Mouse (Mus musculus): Measurements from ENCODE around the gene Slc8a1.

Slc8a1 gene

GRCm38 (mm10) chr17:81669816-81670691 lies 68.1 kb downstream of the Slc8a1 start:
- DNase-seq (ENCODE audit: low read depth, low spot score): no peak

DNA sequence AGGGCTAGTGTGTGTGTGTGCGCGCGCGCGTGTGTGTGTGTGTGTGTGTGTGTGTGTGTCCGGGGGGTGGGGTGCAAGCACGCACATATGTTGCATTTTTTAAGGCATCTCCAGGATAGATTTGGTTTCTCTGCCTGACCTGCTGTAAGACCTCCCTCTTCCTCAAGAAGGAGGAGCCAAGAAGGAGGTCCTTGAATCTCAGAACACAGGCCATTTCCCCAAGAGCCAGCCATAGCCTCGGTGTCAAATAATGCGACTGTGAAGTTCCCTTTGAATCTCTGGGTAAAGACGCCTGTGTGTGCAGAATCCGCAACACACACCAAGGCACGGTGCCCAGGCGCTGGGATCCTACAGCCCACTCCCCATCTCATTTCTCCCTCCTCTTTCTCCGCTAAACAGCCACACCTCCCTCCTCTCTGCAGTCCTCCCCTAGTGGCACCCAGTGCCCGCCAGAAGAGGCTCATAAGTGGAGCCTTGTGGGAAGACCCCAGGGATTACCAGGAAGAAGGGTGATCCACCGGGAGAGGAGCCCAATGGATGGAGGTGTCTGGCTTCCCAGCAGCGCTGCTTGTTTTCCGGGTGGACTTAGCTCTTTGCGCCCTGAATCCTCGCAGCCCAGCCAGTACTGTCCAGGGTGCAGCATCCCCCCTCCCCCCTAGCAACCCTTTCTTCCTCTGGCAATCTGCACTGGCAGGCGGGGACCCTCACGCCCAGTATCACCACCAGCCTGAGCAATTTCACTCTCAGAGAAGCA lies 68.9 kb downstream of the Slc8a1 start:
- DNase-seq (ENCODE audit: low read depth, low spot score): no peak

- no peak for DNase-seq (ENCODE audit: low read depth, low spot score)
Observed at GRCm38 (mm10) chr17:81668466-81668865, 69.7 kb downstream of the Slc8a1 start.

DNA sequence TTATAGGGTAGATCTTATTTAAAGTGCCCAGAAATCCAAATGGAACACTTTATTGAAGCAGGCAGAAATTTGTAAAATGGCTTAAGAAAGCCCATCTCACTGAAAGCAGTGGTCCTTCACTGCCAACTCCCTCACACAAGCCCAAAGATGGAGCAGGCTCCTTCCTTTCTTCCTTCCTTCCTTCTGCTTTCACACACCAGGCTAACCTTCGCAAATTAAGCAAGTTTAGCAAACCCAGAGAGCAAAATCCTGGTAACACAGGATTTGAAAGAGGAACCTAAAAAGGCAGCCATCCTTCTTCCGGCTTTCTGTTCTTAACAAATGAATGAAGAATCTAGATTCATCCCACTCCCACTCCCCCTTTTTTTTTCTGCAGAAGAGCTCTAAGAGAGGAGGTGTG lies 70.2 kb downstream of the Slc8a1 start:
- no peak for DNase-seq (ENCODE audit: low read depth, low spot score)

DNA sequence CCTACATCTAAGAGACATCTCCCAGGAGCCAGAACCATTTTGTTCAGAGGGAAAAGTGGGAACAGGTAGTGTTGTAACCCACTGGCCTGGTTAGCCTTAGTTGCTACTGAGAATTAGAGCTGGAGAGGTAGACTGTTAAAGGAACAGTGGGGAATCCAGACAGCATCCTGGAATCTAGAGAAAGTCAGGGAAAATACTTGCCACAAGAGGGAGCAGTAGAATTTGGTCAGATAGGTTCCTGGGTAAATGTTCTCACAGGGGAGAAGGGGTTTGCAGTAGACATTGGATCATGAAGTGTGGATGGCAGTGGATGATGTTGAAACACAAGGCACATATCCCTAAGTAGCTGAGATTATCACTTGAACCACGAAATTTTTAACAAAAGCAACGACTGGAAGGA lies 71.6 kb downstream of the Slc8a1 start:
- DNase-seq (ENCODE audit: low read depth, low spot score): no peak

DNA sequence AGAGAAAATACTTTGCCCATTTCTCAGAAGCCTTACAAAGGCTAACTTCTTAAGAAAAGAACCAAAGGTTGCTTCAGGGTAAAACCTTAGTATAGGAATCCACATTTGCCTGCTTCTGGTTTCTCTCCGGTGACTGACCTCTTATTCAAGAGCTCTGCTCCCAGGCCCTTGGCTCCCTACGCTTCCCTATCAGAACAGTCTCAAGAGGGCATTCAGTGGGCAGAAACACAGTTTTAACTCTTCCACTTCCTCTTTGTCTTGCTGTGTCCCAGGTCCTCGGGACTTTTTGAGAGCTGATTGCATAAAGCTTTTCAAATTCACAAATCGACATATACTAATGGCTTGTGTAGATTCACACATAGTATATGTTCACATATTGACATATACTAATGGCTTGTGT lies 73.3 kb downstream of the Slc8a1 start:
- DNase-seq (ENCODE audit: low read depth, low spot score): no peak

- DNase-seq (ENCODE audit: low read depth, low spot score): no peak
Observed at GRCm38 (mm10) chr17:81657828-81658227, 80.3 kb downstream of the Slc8a1 start.

DNA sequence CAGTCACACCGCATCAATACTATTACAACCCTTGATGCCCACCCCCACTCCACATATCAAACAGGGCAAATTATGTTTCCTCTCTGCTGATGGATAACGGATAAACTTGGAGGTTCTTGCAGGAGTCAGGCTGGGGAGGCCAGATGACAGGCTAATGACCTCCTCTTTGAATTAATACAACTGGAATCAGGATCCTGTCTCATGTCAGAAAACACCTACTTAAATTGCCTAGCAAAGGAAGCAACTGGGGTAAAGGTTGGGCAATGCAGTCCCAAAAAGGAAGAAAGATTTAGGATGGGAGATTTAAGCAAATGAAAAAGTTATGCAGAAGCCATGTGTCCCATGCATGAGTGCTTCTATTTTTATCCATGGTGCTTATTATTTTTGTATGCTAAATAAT lies 83.6 kb downstream of the Slc8a1 start:
- no peak for DNase-seq (ENCODE audit: low read depth, low spot score)

DNA sequence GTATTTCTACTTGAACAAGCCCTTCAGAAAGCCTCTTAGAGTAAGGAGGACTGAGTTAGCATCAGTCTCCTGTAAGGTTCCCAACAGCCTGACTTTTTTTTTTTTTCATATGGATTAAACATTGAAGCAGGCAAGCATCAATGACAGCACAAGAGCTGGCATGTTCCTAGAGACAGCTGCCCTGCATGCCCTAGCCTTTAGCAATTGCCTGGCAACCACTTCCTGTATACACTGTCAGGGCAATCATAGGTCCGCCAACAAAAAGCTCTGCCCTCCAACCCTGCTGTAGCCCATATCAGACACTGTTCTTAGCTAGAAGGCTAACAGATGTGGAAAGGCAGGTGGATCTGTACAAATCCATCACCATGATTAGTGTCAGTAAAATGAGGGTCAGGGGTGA lies 85.2 kb downstream of the Slc8a1 start:
- DNase-seq (ENCODE audit: low read depth, low spot score): no peak

DNA sequence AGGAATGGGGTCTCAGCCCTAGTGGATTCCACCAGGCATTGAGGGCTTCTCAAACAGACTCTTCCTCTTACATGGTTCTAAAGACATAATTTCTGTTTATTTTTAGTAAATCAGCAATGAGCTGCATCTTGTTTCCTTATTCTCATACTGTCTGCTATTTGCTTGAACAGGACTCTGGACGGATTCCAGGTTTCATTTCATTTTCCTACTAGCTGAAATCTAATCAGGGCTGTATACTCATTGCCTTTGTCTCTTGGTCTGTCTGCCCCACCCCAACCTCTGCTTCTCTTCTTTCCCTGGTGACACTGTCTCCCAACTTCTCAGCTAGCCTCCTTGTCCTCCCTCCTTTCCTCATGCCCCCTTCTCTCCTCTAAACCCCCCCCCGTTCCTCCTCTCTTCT lies 101.4 kb downstream of the Slc8a1 start:
- DNase-seq (ENCODE audit: low read depth, low spot score): no peak

DNA sequence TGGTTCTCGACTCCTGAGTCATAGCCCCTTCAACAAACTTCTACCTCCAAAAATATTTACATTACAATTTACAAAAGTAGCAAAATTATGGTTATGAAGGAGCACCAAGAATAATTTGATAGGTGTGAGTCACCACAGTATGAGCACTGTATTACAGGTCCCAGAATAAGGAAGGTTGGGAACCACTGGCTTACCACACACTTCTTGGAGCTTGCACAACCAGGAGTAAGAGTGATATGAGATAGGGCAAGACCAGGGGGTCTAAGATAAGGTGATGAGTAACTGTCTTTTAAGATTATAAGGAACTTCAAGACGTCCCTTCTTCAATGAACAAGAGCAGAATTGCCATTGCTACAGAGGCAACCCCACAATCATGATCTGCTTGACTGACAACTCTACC lies 107.7 kb downstream of the Slc8a1 start:
- DNase-seq (ENCODE audit: low read depth, low spot score): no peak

DNA sequence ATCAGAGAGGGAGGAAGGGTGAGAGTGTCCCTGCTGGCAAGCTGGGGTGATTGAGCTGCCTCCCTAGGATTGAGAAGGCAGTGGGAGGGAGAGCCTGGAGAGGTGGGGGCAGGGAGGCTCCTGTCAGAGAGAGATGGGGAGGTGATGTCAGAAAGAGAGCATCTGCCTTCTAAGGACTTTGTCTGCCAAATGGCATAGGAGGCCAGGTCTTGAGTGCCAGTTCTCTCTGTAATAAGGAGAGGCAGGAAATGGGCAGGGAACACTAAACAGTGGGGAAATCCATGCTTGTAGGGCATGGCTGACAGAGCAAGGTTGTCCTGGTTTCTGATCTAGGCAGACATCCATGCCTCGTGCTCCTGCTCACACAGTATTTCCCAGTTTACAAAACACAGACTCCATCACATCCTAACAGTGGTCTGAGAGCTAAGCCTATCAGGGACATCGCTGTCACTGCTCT lies 117.0 kb downstream of the Slc8a1 start:
- no peak for DNase-seq (ENCODE audit: low read depth, low spot score)

GRCm38 (mm10) chr17:81618461-81618860 lies 119.7 kb downstream of the Slc8a1 start:
- no peak for DNase-seq (ENCODE audit: low read depth, low spot score)

DNA sequence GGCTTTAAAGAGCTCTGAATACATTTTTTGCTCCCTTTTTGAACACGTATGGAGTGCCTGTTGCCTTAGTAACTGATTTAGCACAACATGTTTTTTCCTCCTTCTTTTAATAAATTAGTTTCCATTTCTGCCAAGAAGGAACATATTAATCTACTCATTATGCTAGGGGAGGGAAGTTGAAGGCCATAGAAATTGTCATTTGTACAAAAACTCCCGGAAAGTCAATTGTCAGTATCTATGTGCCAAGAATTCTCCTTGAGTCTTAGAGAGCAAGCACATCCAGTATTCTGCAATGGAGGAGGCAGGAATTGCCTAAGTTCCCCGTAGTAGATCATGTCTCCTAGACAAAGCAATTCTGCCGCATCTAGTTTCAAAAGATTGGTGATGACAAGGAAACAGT lies 121.9 kb downstream of the Slc8a1 start:
- DNase-seq (ENCODE audit: low read depth, low spot score): no peak

GRCm38 (mm10) chr17:81615391-81615790 lies 122.8 kb downstream of the Slc8a1 start:
- no peak for DNase-seq (ENCODE audit: low read depth, low spot score)

GRCm38 (mm10) chr17:81607515-81607914 lies 130.7 kb downstream of the Slc8a1 start:
- no peak for DNase-seq (ENCODE audit: low read depth, low spot score)

DNA sequence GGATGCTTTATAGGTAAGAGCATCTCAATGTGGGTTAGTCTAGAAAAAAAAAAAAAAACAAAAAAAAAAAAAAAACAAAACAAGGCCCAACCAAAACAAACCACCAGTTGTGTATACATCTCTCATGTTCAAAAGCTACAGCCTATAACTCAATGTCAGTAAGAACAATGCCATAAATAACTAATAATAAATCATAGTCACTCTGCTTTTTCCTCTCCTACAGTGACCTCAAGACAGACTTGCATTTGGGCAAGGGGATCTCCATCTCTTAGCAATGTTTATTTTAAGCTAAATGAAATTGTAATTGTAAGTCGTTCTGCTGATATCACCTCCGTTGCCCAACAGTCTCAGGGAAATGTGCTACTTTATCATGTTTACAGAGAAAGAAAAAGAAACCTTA lies 132.1 kb downstream of the Slc8a1 start:
- no peak for DNase-seq (ENCODE audit: low read depth, low spot score)

DNA sequence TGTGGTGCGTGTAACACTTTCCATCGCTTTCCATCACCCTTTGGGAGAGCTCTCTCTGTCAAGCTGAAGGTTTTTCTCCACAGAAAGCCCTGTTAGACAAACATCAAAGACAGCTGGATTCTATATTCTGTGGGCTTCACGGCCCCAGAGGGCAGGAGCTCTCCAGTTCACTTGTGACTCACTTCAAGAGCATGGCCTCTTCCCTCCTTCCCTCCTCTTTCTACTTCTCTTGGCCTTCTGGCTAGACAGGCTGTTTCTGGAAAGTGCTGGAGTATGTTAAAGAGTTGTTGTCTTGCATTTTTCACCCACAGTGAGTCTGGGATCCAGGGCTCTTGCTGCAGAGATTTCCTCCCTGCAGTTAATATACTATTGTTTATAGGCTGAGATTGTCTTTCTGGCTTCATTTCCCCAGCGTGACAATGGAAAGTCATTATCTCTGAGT lies 132.9 kb downstream of the Slc8a1 start:
- DNase-seq (ENCODE audit: low read depth, low spot score): no peak

GRCm38 (mm10) chr17:81599072-81599471 lies 139.1 kb downstream of the Slc8a1 start:
- DNase-seq (ENCODE audit: low read depth, low spot score): no peak

DNA sequence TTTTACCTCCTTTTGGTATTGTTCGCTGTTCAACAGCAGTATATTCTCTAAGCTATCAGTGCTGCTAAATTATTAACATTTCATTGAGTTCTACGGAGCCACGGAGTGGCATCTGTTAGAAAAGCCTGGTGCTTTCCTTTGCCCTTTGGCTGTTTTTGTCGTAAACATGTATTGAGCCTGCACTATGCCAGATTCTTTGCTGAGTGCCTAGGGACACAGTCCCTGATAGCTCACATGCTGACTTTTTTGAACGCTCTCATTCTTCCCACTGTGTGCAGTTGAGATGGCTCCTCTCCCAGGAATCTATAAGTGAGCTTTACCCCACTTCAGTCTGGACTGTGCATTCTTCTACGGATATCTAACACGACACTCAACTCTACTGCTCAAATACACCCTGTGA lies 148.4 kb downstream of the Slc8a1 start:
- DNase-seq (ENCODE audit: low read depth, low spot score): no peak

DNA sequence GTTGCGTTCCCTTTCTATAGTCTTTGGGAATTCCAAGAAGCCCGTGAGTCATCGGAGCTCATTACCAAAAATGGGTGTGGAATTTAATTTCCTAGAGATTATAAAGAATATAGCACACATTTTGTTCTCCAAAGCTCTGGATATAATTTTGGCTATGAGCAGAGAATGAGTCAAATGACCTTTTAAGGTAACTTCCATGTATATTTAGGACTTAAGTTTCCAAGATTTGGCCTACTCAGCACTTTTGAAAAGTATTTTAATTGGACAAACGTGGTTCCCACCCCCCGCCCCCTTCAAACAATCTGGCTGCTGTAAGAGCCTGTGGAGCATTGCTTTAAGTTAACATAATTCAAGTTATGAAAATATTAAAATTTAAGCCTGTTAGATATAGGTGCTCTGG lies 151.4 kb downstream of the Slc8a1 start:
- no peak for DNase-seq (ENCODE audit: low read depth, low spot score)

DNA sequence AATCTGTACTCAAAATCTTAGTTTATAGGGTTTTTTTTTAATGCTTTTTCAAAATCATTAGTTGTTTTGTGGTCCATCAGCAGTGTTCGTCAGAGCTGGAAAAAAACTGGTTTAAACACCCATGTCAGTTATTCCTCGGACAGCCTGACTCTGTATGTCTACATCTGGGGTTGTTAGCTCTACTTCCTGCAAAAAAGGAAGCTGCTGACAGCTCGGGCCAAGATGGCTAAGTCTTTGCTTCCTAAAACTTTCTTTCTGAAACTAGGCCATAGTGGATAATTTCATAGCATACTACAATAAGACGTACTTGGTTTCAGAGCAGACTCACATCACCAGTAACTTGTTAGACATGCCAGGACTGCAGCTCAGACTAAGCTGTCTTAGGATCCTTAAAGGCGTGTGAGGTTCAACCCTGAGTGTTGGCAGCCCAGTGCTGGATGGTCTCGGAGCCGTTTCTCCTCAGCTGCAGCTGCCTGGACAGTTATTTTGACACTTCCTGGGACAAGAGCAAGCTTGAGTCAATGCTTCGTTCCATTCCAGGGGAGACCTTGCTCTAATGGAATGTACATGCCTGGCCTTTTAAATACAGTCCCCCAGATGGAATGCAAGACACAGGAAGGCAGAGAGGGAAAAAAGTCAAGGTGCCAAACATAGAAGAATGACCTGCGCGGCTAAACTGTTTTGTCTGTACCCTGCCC lies 158.3 kb downstream of the Slc8a1 start:
- no peak for DNase-seq (ENCODE audit: low read depth, low spot score)
